Mouse (Mus musculus) forebrain, embryonic 16.5 days (tissue): Measurements from ENCODE around the gene Mill2. TPM values are rescaled to one million over a fixed set of nuclear protein-coding genes. Genes with fewer than 3 reads are reported as not detected.
"Not testable (repeated sequence)": the region's sequence is repeated elsewhere in the genome, so short reads cannot be mapped to it uniquely, and the experiment has no call there.

Source experiments
- ATAC-seq: fragments of 200-750 bp; cut with Nextera tagmentation; 2 replicates; pipeline ENCODE4 v1.8.0; 2017; ENCODE audit warnings: mild to moderate bottlenecking, moderate library complexity
- H3K27ac ChIP-seq: fragments of 300-500 bp; sonication (generic); 2 replicates; pipeline ENCODE4 v1.5.1; 2014; ENCODE audit warnings: low read length, control low read depth
- H3K27me3 ChIP-seq: fragments of 300-500 bp; sonication (generic); replicated peaks from 2 replicates; pipeline ENCODE4 v1.6.1; 2014; ENCODE audit warnings: low read length; ENCODE audit not compliant: control insufficient read depth, insufficient read depth
- H3K36me3 ChIP-seq: fragments of 300-500 bp; sonication (generic); 2 replicates; pipeline ENCODE4 v1.6.1; 2014; ENCODE audit not compliant: control insufficient read depth, insufficient read depth
- H3K4me1 ChIP-seq: fragments of 300-500 bp; sonication (generic); replicated peaks from 2 replicates; pipeline ENCODE4 v1.6.1; 2014; ENCODE audit warnings: low read length; ENCODE audit not compliant: control insufficient read depth, insufficient read depth
- H3K4me2 ChIP-seq: fragments of 300-500 bp; sonication (generic); 2 replicates; pipeline ENCODE4 v1.6.1; 2014; ENCODE audit warnings: mild to moderate bottlenecking, low read length, control low read depth
- H3K4me3 ChIP-seq: fragments of 300-500 bp; sonication (generic); replicated peaks from 2 replicates; pipeline ENCODE4 v1.5.1; 2014; ENCODE audit warnings: mild to moderate bottlenecking, low read length, control low read depth
- H3K9ac ChIP-seq: fragments of 300-500 bp; sonication (generic); replicated peaks from 2 replicates; pipeline ENCODE4 v1.6.1; 2014; ENCODE audit warnings: low read depth, low read length, control low read depth
- H3K9me3 ChIP-seq: fragments of 300-500 bp; sonication (generic); 2 replicates; pipeline ENCODE4 v1.6.1; 2016; ENCODE audit warnings: low read length; ENCODE audit not compliant: control insufficient read depth
- WGBS: fragments of 180-500 bp; shearing (Covaris S2); extraction: QIAGEN DNeasy Blood & Tissue Kit; methylation state at CpG from one replicate; pipeline ENCODE4 v1.1.7; 2014; 5-methylcytosine and 5-hydroxymethylcytosine counted together
- polyA plus RNA-seq: library from polyadenylated mRNA; unstranded; fragments of >200 nt; fragmentation: Nextera tagmentation; extraction: Ambion mirVana; gene quantifications from 2 replicates; pipeline ENCODE4 v1.2.1, GENCODE M21; 2015

Gene Mill2
- polyA plus RNA-seq, 1 experiment from 2014 or later = 0.30 TPM

GRCm38 (mm10) chr7:18871031-18871430 is 31.3 kb downstream of the Mill2 start, which contains the start of gene Pglyrp1:
Gene Pglyrp1, plus strand, starts transcription at chr7:18871331.
- not testable (repeated sequence) for H3K4me3 ChIP-seq, H3K27ac ChIP-seq, H3K4me1 ChIP-seq, H3K9me3 ChIP-seq, H3K4me2 ChIP-seq, H3K27me3 ChIP-seq, H3K9ac ChIP-seq, H3K36me3 ChIP-seq, ATAC-seq
- no CpG with 5 or more reads among the region's 8 CpGs for WGBS

- WGBS = 33% methylated on average over 13 of the region's 14 CpGs
- Histone ChIP-seq H3K4me2 (peak overlapping the region; percentile 98), H3K9ac (peak overlapping the region; percentile 56), H3K4me1 (peaks cover 7% of the 10 kb centered on the region), H3K4me3 (peak overlapping the region; percentile 49), H3K36me3 (no peaks in the 10 kb centered on the region), H3K27ac (no peak overlapping the region), H3K9me3 (no peaks in the 10 kb centered on the region), H3K27me3 (no peaks in the 10 kb centered on the region)
- peak; percentile 51 for ATAC-seq
Observed at GRCm38 (mm10) chr7:18872014-18872802, 32.4 kb downstream of the Mill2 start.

- Histone ChIP-seq H3K27ac (no peak overlapping the region), H3K27me3 (no peaks in the 10 kb centered on the region), H3K4me1 (peaks cover 7% of the 10 kb centered on the region), H3K4me2 (peak overlapping the region; percentile 98), H3K9ac (peak overlapping the region; percentile 56), H3K4me3 (peak overlapping the region; percentile 49), H3K36me3 (no peaks in the 10 kb centered on the region), H3K9me3 (no peaks in the 10 kb centered on the region)
- WGBS = 2% methylated on average over 7 of the region's 7 CpGs
- peak; percentile 55 for ATAC-seq
Observed at GRCm38 (mm10) chr7:18872816-18873215, 33.0 kb downstream of the Mill2 start.

- Histone ChIP-seq H3K36me3 (no peaks in the 10 kb centered on the region), H3K27ac (no peak overlapping the region), H3K4me2 (peak overlapping the region; percentile 98), H3K27me3 (no peaks in the 10 kb centered on the region), H3K9me3 (no peaks in the 10 kb centered on the region), H3K4me3 (peak overlapping the region; percentile 49), H3K9ac (peak overlapping the region; percentile 56), H3K4me1 (peaks cover 7% of the 10 kb centered on the region)
- under 1% methylated on average over 10 of the region's 10 CpGs for WGBS
- peak; percentile 84 for ATAC-seq
Observed at GRCm38 (mm10) chr7:18873253-18873652, 33.5 kb downstream of the Mill2 start.

- Histone ChIP-seq H3K9ac (no peak overlapping the region), H3K27ac (no peak overlapping the region), H3K4me3 (no peak overlapping the region), H3K36me3 (no peaks in the 10 kb centered on the region), H3K27me3 (no peaks in the 10 kb centered on the region), H3K4me2 (no peak overlapping the region), H3K9me3 (no peaks in the 10 kb centered on the region), H3K4me1 (peaks cover 7% of the 10 kb centered on the region)
- 89% methylated on average over 5 of the region's 5 CpGs for WGBS
- ATAC-seq = no peak
Observed at GRCm38 (mm10) chr7:18875372-18875771, 35.6 kb downstream of the Mill2 start.

GRCm38 (mm10) chr7:18878691-18879090 is 38.9 kb downstream of the Mill2 start:
- ATAC-seq = no peak
- H3K9ac ChIP-seq = no peak overlapping the region
- H3K4me1 ChIP-seq = no peaks in the 10 kb centered on the region
- no peak overlapping the region for H3K4me3 ChIP-seq
- H3K36me3 ChIP-seq = no peaks in the 10 kb centered on the region
- no peaks in the 10 kb centered on the region for H3K9me3 ChIP-seq
- WGBS = 82% methylated on average over 7 of the region's 7 CpGs
- H3K4me2 ChIP-seq = no peak overlapping the region
- H3K27ac ChIP-seq = no peak overlapping the region
- no peaks in the 10 kb centered on the region for H3K27me3 ChIP-seq

- Histone ChIP-seq H3K9ac (no peak overlapping the region), H3K4me1 (no peaks in the 10 kb centered on the region), H3K4me3 (no peak overlapping the region), H3K27me3 (no peaks in the 10 kb centered on the region), H3K27ac (no peak overlapping the region), H3K4me2 (no peak overlapping the region), H3K36me3 (no peaks in the 10 kb centered on the region), H3K9me3 (no peaks in the 10 kb centered on the region)
- ATAC-seq = no peak
- whole genome bisulfite sequencing = 72% methylated on average over 9 of the region's 9 CpGs
Observed at GRCm38 (mm10) chr7:18883991-18884744, 44.4 kb downstream of the Mill2 start.

GRCm38 (mm10) chr7:18884745-18885422 is 45.1 kb downstream of the Mill2 start:
- Histone ChIP-seq H3K4me1 (no peaks in the 10 kb centered on the region), H3K4me3 (no peak overlapping the region), H3K9me3 (no peaks in the 10 kb centered on the region), H3K27me3 (no peaks in the 10 kb centered on the region), H3K27ac (no peak overlapping the region), H3K4me2 (no peak overlapping the region), H3K9ac (no peak overlapping the region), H3K36me3 (no peaks in the 10 kb centered on the region)
- ATAC-seq = no peak
- WGBS = 61% methylated on average over 13 of the region's 13 CpGs

GRCm38 (mm10) chr7:18886963-18887362 is 47.2 kb downstream of the Mill2 start:
- Histone ChIP-seq H3K27ac (no peak overlapping the region), H3K4me1 (peaks cover 2% of the 10 kb centered on the region; the same call in 1 of the 2 replicates), H3K27me3 (no peaks in the 10 kb centered on the region), H3K9ac (no peak overlapping the region), H3K4me3 (no peak overlapping the region), H3K9me3 (no peaks in the 10 kb centered on the region), H3K36me3 (no peaks in the 10 kb centered on the region), H3K4me2 (no peak overlapping the region)
- no peak for ATAC-seq
- 100% methylated on average over 1 of the region's 1 CpGs for WGBS
